Mouse (Mus musculus) lung, postnatal 10 days (tissue): Measurements from ENCODE around the gene Gm3448.
"Not testable (repeated sequence)": the region's sequence is repeated elsewhere in the genome, so short reads cannot be mapped to it uniquely, and the experiment has no call there.

Source experiments
- DNase-seq: peaks from one replicate; pipeline ENCODE4 v3.0.0; 2021

Gene Gm3448

GRCm38 (mm10) chr17:15041175-15041729 is at the start of gene Gm3448, which contains the start of the genes Ermard and Tcte3:
Gene Gm3448, minus strand, starts transcription at chr17:15041537.
Gene Ermard, plus strand, starts transcription at chr17:15041208.
Gene Tcte3, minus strand, starts transcription at chr17:15041488.
- DNase-seq: peak; percentile 31

- no peak for DNase-seq
Observed at GRCm38 (mm10) chr17:15088591-15089001, 47.3 kb upstream of the Gm3448 start.

GRCm38 (mm10) chr17:15088166-15088565 is 46.8 kb upstream of the Gm3448 start:
- DNase-seq: no peak

DNA sequence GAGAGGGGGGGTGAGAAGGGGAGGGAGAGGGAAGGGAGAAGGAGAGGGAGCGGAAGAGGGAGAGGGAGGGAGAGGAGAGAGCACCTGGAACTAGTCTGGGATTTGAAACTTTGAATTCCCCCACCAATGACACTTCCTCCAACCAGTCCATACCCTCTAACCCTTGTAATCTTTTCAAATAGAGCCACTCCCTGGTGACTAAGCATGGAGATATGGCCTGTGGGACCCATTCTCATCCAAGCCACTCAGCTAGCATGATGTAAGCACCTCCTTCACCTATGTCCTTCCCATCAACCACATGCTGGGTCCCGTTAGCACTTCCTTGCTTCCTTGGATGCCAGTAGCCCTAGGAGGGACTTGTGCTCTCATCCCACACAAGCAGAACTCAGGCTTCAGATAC is 43.7 kb upstream of the Gm3448 start:
- no peak for DNase-seq

DNA sequence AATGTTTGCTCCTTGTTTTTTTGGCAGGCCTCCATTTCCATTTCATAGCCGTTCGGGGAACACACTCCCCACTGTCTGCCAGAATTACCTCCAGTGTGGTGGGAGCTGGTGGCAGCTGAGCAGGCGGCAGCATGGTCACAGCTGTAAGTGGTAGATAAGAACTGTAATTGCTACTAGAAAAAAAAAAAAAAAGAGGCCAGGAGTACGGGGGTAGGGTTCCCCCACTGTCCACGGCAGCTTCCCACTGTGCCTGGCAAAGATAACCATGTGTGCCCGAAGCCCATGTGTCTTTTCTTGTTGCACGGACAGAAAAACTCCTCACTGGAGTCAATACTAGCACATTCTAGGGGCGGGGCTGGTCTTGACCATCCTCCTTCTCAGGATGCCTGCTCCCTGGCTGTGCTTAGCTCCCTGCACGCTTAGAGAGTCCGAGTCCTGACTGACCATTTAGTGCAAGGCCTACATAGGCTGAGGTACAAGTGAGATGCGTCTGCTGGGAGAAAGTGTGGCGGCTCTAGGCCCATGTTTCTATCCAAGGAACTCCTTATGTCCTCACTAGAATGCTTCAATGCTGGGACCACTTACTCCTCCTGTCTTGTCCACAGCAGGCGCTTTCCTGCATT is 43.0 kb upstream of the Gm3448 start:
- no peak for DNase-seq

- DNase-seq: no peak
Observed at GRCm38 (mm10) chr17:15077536-15077935, 36.2 kb upstream of the Gm3448 start.

GRCm38 (mm10) chr17:15075033-15075432 is 33.7 kb upstream of the Gm3448 start:
- DNase-seq: no peak

- no peak for DNase-seq
Observed at GRCm38 (mm10) chr17:15072211-15072610, 30.9 kb upstream of the Gm3448 start.

DNA sequence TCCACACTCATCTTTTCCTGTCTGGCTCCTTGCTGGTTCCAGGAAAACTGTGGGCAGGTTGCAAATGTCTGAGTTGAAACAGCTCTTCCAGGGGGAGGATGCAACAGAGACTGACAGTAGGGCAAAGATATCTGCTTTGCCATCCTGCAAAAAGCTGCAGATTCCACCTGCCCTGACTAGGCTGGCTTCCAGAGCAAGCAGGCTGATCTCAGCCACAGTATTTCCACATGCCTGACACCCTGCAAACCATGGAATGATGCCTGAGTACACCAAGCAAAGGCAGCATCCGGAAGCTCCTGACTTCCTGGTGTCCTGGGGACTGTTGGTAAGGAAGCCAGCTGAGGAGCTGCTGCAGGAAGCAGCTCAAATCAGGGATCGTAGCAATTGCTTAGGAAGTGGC is 27.8 kb upstream of the Gm3448 start:
- no peak for DNase-seq

GRCm38 (mm10) chr17:15068040-15068792 is 26.9 kb upstream of the Gm3448 start:
- DNase-seq: no peak

GRCm38 (mm10) chr17:15066911-15067310 is 25.6 kb upstream of the Gm3448 start:
- no peak for DNase-seq

GRCm38 (mm10) chr17:15066066-15066465 is 24.7 kb upstream of the Gm3448 start:
- no peak for DNase-seq

DNA sequence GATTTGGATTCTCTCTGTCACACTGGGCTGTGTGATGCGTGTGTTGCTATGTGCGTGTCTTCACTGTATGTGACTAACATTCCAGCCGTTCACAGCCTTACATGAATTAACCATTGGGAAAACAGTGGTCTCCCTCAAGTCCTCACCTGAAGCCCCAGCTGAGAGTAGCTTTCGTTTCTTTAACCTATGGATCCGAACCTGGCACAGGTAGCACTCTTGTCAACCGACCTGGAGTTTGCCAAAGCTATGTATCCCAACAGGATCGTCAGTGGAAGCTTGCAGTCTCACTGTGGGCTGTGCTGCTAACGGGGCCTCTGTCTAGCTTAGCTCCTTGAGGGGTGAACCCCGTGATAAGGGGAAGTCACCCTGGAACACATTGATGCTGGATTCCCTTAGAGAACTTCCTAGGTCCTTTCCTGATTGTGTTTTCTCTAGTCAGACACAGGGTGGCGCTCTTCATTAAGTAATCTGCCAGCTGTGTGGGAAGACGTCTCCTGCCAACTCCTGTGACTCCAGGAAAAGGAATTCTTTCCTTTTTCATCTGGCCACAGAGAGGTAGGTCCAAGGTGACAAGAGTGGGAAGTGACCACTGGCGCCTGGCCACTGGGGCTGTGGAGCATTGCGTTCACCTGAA is 24.2 kb upstream of the Gm3448 start:
- peak; percentile 80 for DNase-seq

GRCm38 (mm10) chr17:15060356-15060755 is 19.0 kb upstream of the Gm3448 start:
- peak; percentile 0 for DNase-seq

DNA sequence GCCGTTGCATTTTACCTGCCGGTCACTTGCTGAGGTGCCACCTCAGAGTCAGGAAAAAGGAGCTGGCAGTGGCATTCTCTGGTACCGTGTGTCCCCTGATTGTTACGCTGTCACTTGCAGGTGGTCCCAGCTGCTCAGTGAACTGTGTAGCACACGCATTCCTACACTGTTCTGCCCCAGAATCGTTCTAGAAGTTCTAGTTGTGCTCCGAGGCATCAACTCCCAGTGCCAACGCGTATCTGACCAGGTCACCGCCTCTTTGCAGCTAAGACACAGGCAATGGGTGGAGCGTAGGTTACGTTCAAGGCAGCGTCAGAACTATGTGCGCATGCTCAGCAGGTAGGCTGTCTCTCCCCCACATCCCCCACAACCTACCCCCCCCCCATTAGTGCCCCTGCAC is 18.3 kb upstream of the Gm3448 start:
- DNase-seq: peak; percentile 1

GRCm38 (mm10) chr17:15058161-15058591 is 16.8 kb upstream of the Gm3448 start:
- peak; percentile 59 for DNase-seq

- DNase-seq: peak; percentile 11
Observed at GRCm38 (mm10) chr17:15055925-15056324, 14.6 kb upstream of the Gm3448 start.

DNA sequence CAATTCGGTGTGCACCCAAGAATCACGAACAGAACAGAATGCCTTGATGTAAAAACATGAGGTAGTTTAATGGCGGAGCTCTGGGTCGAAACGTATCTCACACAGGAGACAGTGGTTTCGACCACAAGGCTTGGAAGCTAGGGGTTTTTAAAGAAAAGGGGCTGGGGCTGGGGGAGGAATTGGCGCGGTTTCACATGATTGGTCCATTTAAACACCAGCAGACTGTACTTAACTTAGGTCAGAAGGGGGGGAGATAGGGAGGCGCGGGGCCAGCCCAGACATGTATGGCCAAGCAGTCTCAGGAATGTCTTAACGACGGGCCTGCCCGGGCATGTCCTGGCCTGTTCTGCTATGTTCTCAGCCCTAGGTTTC is 12.5 kb upstream of the Gm3448 start:
- peak; percentile 1 for DNase-seq

DNA sequence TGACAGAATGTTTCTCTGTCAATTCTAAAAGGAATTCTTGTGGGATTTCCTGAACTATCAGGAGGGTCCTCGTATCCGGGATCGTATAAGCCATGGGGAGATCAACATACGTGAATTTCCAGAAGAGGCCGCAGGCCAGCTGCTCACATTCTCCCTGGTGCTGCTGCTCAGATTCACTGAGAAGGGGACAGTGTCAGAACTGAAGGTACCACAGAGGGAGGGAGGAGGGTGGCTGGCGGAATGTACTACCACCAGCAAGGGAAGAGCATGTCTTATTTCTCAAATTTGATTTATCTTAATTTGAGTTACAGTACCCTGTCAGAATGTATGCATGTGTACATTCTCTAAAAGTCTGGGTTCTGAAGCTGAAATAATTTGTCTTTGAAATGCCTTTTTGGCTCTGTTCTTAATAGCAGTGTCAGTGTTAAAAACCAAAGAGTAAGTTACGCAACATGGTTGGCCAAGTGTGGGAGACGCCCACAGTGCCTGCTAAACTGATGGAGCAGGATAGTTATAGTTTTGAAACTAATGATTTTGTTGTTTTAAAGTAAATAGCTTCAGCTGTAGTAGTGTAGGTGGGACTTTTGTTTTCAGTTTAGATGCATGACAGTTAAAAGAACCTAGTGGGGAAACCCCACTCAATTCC is 12.0 kb upstream of the Gm3448 start:
- DNase-seq: peak; percentile 1

DNA sequence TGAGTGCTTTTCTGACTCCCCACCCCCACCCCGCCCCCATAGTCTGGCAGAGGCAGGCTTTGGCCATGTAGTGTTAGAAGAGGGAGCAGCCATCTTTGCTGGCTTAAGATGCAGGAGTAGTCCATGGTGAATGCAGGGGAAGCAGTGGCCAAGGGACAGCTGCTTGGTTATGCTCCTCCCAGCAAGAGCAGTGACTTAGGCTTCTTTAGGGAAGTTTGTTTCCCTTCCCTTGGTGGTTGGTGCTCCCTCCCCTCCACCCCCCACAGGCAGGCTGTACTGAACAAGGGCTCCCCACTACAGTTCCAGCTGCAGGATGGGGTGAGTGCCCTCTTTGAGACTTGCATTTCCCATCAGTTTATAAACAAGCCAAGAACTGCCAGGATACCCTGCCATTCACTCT is 11.4 kb upstream of the Gm3448 start:
- DNase-seq: peak; percentile 3

DNA sequence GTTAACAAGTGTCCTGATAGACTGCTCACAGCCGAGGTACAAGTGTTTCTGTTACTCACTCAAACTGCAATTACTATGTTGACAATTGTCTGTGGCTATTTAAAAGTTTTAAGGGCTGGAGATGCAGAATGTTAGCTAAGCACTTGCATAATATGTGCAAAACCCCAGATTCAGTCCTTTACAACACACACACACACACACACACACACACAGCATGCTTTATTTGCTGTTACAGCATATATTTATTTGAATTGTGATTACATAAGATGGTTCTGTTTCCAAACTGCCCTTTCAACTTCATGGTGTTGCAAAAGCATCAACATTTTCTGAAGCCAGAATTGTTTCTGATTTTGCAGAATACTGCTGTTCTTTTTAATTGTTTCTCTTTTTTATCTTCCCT is 9.0 kb upstream of the Gm3448 start:
- DNase-seq: not testable (repeated sequence)

- DNase-seq: not testable (repeated sequence)
Observed at GRCm38 (mm10) chr17:15040455-15040854, 882 bp downstream of the Gm3448 start.

DNA sequence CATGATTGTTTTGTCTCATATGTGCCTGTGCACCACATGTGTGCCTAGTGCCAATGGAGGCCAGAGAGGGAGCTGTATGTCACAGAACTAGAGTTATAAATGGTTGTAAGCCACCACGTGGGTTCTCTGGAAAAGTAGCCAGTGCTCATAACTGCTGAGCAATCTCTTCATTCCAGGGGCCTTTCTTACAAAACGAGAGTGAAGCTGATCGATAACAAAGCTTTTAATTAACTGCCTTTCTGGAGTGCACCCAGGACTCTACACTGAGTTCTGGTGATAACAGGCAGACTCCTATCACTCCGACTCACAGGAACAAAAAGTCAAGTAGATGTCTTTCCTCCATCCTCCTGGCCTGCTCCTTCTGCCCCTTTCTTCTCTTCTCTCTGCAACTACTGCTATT is 9.9 kb downstream of the Gm3448 start:
- not testable (repeated sequence) for DNase-seq
